Mouse (Mus musculus): ENCODE data around the gene Naip1.
"Not testable (repeated sequence)": the region's sequence is repeated elsewhere in the genome, so short reads cannot be mapped to it uniquely, and the experiment has no call there.

Gene Naip1

DNA sequence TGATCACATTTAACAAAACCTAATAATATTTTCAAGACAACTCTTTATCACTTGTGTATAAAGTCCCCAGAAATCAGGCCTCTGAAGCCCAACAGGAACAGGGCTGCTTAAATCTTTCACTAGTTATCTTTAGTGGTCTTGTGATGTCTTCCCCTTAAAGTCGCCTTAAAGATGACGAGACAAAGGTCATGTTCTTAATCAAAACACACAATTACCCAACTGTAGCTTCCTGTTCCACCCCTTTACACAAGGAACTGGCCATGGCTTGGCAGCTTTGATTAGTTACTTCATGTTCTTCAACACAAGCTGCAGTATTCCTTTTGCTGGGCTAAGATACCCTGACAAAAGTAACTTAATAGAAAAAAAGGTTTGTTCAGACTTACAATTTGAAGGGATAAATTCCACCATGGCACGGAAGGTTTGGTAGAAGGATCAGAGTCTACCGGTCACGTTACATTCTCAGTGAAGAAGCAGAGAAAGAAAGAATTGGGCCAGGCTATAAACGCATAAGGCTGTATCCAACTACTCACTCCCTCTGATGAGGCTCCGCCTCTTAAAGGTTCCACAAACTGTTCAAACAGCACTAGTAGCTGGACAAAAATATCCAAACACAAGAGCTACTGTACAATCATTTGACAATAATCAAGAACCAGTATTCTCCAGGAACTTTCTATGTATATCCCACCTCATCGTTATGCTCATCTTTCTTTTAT is at the start of gene Naip1:
Gene Naip1, minus strand, starts transcription at position 455 of the 713 bp plus-strand sequence.
- not testable (repeated sequence) for DNase-seq

- DNase-seq = not testable (repeated sequence)
Observed at GRCm38 (mm10) chr13:100499625-100500024, 47.0 kb upstream of the Naip1 start.

DNA sequence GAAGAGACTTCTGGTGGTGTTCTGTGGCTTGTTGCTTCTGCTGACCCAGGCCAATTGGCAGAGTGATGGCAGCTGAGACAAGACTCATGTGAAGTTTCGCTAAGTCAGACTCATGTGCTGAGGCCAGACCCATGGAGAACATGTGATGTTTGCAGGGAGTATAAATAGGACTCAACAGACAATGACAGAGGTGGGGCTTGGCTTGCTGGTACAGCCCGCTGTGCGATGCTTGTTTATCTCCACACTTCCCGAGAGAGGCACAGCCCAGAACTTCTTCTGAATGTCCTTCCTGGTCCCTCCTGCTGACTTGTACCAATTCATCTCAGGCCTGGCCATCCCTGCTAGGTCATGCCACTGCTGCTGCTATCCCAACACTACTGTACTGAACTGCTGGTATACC is 42.7 kb upstream of the Naip1 start:
- no peak for DNase-seq

DNA sequence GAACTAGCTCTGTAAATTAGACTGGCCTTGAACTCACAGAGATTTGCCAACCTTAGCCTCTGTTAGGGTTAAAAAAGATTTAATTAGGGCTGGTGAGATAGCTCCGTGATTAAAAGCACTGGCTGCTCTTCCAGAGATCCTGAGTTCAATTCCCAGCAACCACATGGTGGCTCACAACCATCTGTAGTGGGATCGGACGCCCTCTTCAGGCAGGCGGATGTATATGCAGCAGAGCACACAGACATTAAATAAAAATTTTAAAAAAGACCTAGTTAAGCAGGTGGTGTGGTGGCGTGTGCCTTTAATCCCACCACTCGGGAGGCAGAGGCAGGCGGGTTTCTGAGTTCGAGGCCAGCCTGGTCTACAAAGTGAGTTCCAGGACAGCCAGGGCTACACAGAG is 41.7 kb upstream of the Naip1 start:
- DNase-seq = not testable (repeated sequence)

DNA sequence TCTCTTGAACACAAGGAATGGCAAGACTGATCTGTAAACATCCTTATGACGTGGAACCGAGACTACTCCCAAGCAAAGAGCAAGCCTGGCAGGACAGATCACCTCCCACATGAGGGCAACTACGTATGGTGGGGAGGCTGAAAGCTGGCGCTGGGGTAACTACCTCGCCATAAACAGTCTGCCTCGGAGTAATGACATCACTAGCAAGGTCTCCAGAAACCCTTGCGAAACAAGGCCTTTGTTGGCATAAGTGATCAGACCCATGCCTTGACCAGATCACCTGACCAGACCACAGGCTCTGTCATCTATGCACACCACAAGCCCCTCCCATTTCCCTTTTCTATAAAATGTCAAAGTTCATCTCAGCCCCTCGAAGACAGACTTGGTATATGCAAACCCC is 40.6 kb upstream of the Naip1 start:
- DNase-seq = no peak

- peak; percentile 74 for DNase-seq
Observed at GRCm38 (mm10) chr13:100492061-100492787, 39.6 kb upstream of the Naip1 start, which contains the start of gene Gtf2h2. TSS of gene Gtf2h2 (minus strand) at chr13:100492579.

- no peak for DNase-seq
Observed at GRCm38 (mm10) chr13:100491623-100492022, 39.0 kb upstream of the Naip1 start.

GRCm38 (mm10) chr13:100490424-100490823 is 37.8 kb upstream of the Naip1 start:
- DNase-seq = no peak

DNA sequence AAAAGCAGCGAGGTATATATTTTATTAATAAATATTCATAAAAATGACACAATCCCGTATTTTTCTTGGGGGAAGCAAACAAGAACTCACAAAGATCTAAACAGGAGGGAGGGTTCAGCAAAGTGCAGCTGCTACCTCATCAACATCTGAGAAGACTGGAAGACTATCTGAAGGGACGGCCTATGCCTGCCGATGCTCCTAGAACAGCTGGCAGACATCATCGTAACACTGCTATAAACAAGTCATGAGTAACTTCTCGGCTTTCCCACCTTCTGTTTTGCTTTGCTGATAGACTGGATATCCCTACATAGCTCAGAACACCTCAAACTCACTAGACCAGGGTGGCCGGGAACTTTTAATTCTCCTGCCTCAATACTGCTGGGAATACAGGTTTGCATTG is 30.9 kb upstream of the Naip1 start:
- DNase-seq = no peak

- DNase-seq = peak; percentile 1
Observed at GRCm38 (mm10) chr13:100463527-100464222, 11.0 kb upstream of the Naip1 start.

DNA sequence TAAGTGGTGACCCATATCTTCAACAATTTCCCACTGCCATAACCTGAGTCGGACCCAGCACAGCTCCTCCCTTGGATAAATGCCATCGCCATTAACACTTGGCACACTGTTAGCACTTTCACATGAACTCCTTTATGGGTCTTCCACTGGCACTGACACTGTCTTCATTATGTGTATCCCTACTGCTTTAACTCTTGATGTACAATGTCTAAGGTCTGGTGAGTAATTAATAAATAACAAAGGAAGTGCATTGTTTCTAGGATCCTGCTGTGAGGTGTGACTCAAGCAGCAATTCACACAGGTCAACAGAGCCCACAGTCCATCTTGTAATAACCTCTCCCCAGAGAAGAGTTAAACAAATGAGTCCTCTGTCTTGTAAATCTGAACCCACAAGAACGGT is 8.7 kb upstream of the Naip1 start:
- no peak for DNase-seq

- DNase-seq = no peak
Observed at GRCm38 (mm10) chr13:100449495-100449894, 3.2 kb downstream of the Naip1 start.

DNA sequence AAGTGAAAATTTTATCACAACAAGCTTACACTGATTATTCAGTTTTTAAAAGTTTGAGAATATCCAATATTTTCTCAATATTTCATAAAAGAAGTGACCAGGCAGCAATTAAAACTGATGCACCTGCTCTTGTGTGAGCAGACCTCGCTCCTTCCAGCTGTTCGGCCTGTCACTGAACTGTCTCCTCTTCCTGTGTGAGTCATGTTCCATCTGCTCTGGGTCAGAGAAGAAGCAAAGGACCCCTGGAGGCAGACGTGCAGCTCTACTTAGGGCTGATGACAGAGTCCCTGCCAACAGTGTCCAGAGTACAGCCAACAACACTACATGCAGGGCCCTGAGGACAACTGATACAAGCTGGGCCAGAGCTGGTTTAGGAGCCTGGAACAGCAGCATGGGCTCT is 12.6 kb downstream of the Naip1 start:
- no peak for DNase-seq

DNA sequence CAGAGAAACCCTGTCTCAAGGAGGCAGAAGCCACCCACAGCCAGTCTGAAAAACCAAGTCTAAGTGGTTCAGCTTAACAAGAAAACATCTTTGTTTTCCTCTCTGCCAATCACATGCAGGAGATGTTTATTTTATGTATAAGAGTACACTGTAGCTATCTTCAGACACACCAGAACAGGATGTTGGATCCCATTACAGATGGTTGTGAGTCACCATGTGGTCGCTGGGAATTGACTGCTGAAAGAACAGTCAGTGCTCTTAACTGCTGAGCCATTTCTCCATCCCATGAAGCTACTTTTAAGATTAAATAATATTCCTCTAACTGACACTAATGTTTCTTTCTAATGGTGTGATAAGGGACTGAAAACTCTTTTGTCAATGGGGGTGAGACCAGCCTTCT is 14.0 kb downstream of the Naip1 start:
- no peak for DNase-seq

- no peak for DNase-seq
Observed at GRCm38 (mm10) chr13:100437322-100437825, 15.3 kb downstream of the Naip1 start.

DNA sequence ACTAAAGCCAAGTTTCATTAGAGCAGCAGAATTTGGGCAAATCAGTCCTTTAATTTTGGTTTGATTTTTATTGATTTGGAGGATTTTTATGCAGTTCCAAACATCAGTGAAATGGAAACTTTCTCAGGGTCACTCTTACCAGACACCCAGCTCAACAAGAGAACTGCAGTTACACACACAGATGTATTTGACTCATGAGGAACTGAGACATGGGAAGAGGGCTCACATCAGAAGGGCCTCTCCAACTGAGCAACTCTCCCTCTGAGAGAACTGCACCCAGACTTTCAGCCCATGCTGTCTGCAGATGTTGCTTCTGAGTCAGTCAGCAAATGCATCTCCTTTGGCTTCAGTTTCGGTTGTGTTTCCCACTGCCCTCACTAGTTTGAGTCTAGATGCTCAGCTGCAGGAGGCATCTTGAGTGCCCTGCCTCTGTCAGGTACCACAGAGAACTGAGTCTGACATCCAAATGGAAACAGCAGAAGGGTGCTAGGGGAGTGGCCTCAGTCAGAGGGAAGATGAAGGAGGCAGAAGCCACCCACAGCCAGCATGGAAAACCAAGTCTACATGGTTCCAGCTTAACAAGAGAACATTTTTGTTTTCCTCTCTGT is 16.0 kb downstream of the Naip1 start:
- DNase-seq = not testable (repeated sequence)

DNA sequence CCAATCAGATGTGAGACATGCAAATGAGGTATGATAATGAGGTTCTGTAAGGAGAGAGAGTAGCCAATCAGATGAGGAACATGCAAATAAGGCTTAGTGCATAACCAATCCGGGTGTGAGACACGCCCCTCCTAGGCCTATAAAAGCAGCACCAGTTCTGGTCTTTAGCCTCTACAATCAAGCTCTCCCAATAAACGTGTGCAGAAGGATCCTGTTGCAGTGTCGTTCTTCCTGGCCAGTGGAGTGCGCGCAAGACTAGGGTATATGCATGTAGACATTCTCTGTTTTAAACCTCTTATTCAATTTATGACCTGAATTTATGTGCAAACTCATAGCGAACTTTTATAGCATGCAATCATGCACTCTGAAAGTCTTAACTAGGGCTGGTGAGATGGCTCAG is 32.7 kb downstream of the Naip1 start:
- DNase-seq = not testable (repeated sequence)

DNA sequence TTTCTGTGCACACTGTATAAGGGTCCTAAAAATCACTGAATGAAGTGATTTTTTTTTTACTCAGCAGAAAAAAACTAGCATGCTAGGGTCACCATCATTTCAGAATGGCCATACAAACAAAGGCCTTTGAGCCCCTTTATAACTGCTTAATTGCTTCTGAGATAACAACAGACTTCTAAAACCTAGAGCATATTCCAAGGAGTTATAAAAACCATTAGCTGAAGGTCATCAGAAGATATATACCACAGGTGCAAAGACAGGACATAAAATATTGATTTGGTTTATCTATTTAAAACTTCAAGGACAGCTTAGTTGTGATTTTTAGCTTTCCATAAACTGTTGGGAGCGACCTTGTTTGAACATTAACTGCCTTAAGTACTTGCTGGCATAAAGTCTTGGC is 38.2 kb downstream of the Naip1 start:
- no peak for DNase-seq

- no peak for DNase-seq
Observed at GRCm38 (mm10) chr13:100409825-100410224, 42.8 kb downstream of the Naip1 start.

GRCm38 (mm10) chr13:100409181-100409580 is 43.5 kb downstream of the Naip1 start:
- no peak for DNase-seq

DNA sequence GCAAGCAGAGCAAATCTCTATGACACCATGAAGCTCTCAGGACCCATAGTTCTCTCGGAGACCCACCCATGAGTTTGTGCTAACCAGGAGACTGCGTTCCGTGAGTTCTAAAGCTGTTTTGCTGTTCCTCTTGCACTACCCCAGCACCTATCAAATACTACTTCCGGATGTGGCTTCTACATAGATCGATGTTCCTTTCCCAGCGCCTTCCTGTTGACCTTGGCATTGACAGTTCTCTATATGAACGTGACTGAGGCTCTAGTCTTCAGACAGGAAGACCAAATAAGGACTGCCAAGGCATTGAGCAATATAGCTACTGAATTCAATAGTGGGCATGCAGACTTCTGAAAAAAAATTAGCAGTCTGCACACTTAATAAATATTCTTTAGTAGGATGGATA is 44.4 kb downstream of the Naip1 start:
- DNase-seq = no peak

DNA sequence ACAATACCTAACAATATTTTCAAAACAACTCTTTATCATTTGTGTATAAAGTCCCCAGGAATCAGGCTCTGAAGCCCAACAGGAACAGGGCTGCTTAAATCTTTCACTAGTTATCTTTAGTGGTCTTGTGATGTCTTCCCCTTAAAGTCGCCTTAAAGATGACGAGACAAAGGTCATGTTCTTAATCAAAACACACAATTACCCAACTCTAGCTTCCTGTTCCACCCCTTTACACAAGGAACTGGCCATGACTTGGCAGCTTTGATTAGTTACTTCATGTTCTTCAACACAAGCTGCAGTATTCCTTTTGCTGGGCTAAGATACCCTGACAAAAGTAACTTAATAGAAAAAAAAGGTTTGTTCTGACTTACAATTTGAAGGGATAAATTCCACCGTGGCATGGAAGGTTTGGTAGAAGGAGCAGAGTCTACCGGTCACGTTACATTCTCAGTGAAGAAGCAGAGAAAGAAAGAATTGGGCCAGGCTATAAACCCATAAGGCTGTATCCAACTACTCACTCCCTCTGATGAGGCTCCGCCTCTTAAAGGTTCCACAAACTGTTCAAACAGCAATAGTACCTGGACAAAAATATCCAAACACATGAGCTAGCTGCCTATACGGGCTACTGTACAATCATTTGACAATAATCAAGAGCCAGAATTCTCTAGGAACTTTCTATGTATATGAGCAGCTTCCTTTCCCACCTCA is 49.6 kb downstream of the Naip1 start:
- not testable (repeated sequence) for DNase-seq
